Mouse (Mus musculus): ENCODE data around the gene Kif21a. TPM values are rescaled to one million over a fixed set of nuclear protein-coding genes. Genes with fewer than 3 reads are reported as not detected.

Kif21a gene
- polyA plus RNA-seq, 1 experiment from 2014 or later, result 3.1 TPM

DNA sequence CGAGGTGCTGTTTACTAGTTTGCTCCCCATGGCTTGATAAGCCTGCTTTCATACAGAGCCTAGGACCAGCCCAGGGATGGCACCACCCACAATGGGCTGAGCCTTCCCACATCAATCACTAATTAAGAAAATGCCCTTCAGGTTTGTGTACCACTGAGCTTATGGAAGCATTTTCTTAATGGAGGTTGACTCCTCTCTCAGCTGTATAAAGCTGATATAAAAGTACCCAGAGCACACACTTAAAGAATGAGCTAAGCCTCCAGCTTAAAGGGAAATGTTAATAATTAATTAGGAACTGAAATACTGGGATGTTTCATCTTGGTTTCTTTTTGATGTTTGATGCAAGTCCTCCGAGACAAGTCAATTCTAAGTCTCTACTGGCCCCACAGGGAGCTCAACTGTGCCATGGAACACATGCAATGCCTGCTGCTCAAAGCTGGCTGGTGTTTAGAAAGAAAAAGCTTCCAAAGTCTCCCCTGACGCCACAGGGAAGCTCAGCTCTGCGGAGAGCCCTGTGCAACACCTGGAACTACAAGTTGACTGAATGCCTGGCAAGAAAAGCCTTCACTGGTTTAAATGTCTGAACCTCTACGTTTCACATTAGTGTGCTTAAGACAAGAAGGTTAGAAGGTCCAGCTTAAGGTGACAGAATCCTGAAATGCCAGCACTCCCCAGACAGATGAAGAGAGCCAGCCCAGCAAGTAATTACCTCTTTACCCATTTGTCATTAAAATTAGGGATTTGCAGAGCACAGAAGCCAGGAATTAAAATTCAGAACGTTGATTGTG is 36.8 kb downstream of the Kif21a start:
- 28% methylated on average over 6 of the region's 6 CpGs for WGBS
- H3K27ac ChIP-seq, result no peak overlapping the region

DNA sequence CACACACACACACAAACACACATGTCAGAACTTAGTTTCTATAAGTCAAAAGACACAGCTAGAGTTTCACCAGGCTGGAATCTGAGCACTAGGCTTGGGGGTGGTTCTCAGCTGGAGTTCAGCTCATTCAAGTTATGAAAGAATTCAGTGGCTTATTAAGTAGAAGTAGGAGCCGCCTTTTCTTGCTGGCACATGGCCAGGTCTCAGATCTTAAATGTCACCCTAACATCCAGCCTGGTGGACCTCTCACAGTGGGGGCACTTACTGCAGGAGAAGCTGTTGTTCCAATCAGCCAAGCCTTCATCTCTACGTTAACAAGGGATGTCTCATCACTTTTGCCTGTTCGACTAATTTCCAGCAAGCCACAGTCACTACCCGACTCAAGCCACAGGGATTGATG is 39.5 kb downstream of the Kif21a start:
- Histone ChIP-seq H3K36me3 (no peaks in the 10 kb centered on the region), H3K4me3 (no peak overlapping the region), H3K27me3 (ENCODE audit: low read depth, poor library complexity, severe bottlenecking) (no peaks in the 10 kb centered on the region), H3K9me3 (replicated peaks) (no peaks in the 10 kb centered on the region), H3K27ac (no peak overlapping the region), H3K4me1 (peaks cover 9% of the 10 kb centered on the region; the same call in 1 of the 2 replicates)
- no peak for DNase-seq (ENCODE audit: low spot score)
- 81% methylated on average over 4 of the region's 4 CpGs for WGBS

More for the DNA sequence above, 36.8 kb downstream of the Kif21a start:
- H3K4me1 ChIP-seq, result peaks cover 11% of the 10 kb centered on the region; the same call in 1 of the 2 replicates
- H3K4me3 ChIP-seq, result no peak overlapping the region
- H3K27me3 ChIP-seq (ENCODE audit: low read depth, poor library complexity, severe bottlenecking), result no peaks in the 10 kb centered on the region
- DNase-seq (ENCODE audit: low spot score), result no peak
- no peaks in the 10 kb centered on the region for H3K36me3 ChIP-seq
- no peaks in the 10 kb centered on the region for H3K9me3 ChIP-seq (replicated peaks)

GRCm38 (mm10) chr15:91007123-91007830 is 42.5 kb downstream of the Kif21a start:
- no peak overlapping the region for H3K4me3 ChIP-seq
- no peaks in the 10 kb centered on the region for H3K4me1 ChIP-seq
- H3K27ac ChIP-seq, result no peak overlapping the region
- no peaks in the 10 kb centered on the region for H3K36me3 ChIP-seq
- H3K27me3 ChIP-seq (ENCODE audit: low read depth, poor library complexity, severe bottlenecking), result no peaks in the 10 kb centered on the region
- H3K9me3 ChIP-seq (replicated peaks), result no peaks in the 10 kb centered on the region
- no peak for DNase-seq (ENCODE audit: low spot score)
- WGBS, result 92% methylated on average over 13 of the region's 13 CpGs

DNA sequence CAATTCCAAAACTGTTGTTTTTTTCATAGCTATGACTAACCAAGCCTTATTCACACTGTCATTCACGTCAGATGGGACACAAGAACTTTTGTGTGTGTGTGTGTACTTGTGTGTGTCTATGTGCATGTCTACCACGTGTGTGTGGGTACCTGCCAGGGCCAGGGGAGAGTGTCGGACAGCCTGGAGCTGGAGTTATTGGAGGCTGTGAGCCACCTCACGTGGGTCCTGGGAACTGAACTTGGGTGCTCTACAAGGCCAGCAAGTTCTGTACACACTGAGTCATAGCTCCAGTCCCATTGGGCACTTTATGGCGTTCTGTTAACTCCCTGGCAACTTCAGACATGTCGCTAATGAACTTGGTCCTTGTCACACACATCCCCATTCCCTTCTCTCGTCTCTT is 45.0 kb downstream of the Kif21a start:
- Histone ChIP-seq H3K9me3 (replicated peaks) (no peaks in the 10 kb centered on the region), H3K36me3 (no peaks in the 10 kb centered on the region), H3K4me3 (no peak overlapping the region), H3K4me1 (no peaks in the 10 kb centered on the region), H3K27me3 (ENCODE audit: low read depth, poor library complexity, severe bottlenecking) (no peaks in the 10 kb centered on the region), H3K27ac (no peak overlapping the region)
- no peak for DNase-seq (ENCODE audit: low spot score)
- WGBS, result 92% methylated on average over 7 of the region's 7 CpGs

- no peaks in the 10 kb centered on the region for H3K4me1 ChIP-seq
These were observed 48.6 kb downstream of the Kif21a start for GRCm38 (mm10) chr15:91001037-91001616.

DNA sequence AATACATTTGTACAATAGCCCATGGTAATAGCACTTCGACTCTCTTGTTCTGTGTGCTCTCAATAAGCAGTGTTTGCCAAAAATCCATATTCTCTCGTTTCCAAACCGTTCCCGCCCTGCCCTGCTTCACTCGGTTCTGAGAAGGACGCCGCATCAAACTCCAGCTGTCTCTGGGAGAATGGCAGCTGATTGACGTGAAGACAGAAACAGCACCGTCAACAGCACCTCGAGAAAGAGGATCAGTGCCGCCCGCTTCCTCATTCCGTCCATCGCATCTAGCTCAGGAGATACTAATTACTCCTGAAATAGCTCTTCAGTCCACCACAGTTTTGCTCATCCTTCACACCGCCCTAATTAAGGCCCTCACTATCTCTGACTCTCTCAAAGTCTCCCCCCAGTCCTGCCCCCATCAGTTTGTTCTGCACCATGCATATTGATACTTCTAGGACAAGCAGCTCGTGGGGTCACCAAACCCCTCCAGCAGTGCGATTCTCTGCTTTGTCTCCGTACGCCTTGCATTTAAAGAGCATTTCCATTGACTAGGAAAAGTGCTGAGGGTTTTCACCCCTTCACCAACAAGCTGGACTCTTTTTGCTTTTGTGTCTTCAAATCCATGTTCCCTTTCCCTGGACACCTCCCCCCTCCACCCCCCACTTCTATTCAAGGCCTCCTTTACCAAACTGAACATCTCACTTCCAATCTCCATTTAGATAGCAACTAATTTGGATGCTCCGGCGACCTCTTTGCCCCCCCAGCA is 49.3 kb downstream of the Kif21a start:
- H3K27ac ChIP-seq, result no peak overlapping the region
- no peaks in the 10 kb centered on the region for H3K27me3 ChIP-seq (ENCODE audit: low read depth, poor library complexity, severe bottlenecking)
- no peak for DNase-seq (ENCODE audit: low spot score)
- H3K4me3 ChIP-seq, result no peak overlapping the region
- WGBS, result 90% methylated on average over 21 of the region's 21 CpGs
- no peaks in the 10 kb centered on the region for H3K4me1 ChIP-seq
- H3K9me3 ChIP-seq (replicated peaks), result no peaks in the 10 kb centered on the region
- H3K36me3 ChIP-seq, result no peaks in the 10 kb centered on the region

More at GRCm38 (mm10) chr15:91001037-91001616, 48.6 kb downstream of the Kif21a start:
- no peak overlapping the region for H3K4me3 ChIP-seq
- 89% methylated on average over 10 of the region's 10 CpGs for WGBS
- no peaks in the 10 kb centered on the region for H3K36me3 ChIP-seq
- no peak for DNase-seq (ENCODE audit: low spot score)
- no peaks in the 10 kb centered on the region for H3K27me3 ChIP-seq (ENCODE audit: low read depth, poor library complexity, severe bottlenecking)
- no peaks in the 10 kb centered on the region for H3K9me3 ChIP-seq (replicated peaks)
- H3K27ac ChIP-seq, result no peak overlapping the region

GRCm38 (mm10) chr15:90992871-90993270 is 56.9 kb downstream of the Kif21a start:
- H3K27ac ChIP-seq, result no peak overlapping the region
- H3K36me3 ChIP-seq, result no peaks in the 10 kb centered on the region
- DNase-seq (ENCODE audit: low spot score), result no peak
- no peaks in the 10 kb centered on the region for H3K27me3 ChIP-seq (ENCODE audit: low read depth, poor library complexity, severe bottlenecking)
- WGBS, result 74% methylated on average over 2 of the region's 2 CpGs
- H3K4me1 ChIP-seq, result no peaks in the 10 kb centered on the region
- no peaks in the 10 kb centered on the region for H3K9me3 ChIP-seq (replicated peaks)
- H3K4me3 ChIP-seq, result no peak overlapping the region

- H3K27me3 ChIP-seq (ENCODE audit: low read depth, poor library complexity, severe bottlenecking), result no peaks in the 10 kb centered on the region
- 93% methylated on average over 14 of the region's 14 CpGs for WGBS
- no peaks in the 10 kb centered on the region for H3K9me3 ChIP-seq (replicated peaks)
- H3K4me3 ChIP-seq, result no peak overlapping the region
- DNase-seq (ENCODE audit: low spot score), result no peak
- H3K36me3 ChIP-seq, result no peaks in the 10 kb centered on the region
- no peaks in the 10 kb centered on the region for H3K4me1 ChIP-seq
- H3K27ac ChIP-seq, result no peak overlapping the region
These were observed 57.4 kb downstream of the Kif21a start for GRCm38 (mm10) chr15:90992388-90992787.

GRCm38 (mm10) chr15:90991843-90992242 is 57.9 kb downstream of the Kif21a start:
- H3K4me3 ChIP-seq, result no peak overlapping the region
- no peaks in the 10 kb centered on the region for H3K9me3 ChIP-seq (replicated peaks)
- H3K27me3 ChIP-seq (ENCODE audit: low read depth, poor library complexity, severe bottlenecking), result no peaks in the 10 kb centered on the region
- H3K36me3 ChIP-seq, result no peaks in the 10 kb centered on the region
- 87% methylated on average over 4 of the region's 4 CpGs for WGBS
- no peak overlapping the region for H3K27ac ChIP-seq
- no peaks in the 10 kb centered on the region for H3K4me1 ChIP-seq
- no peak for DNase-seq (ENCODE audit: low spot score)

DNA sequence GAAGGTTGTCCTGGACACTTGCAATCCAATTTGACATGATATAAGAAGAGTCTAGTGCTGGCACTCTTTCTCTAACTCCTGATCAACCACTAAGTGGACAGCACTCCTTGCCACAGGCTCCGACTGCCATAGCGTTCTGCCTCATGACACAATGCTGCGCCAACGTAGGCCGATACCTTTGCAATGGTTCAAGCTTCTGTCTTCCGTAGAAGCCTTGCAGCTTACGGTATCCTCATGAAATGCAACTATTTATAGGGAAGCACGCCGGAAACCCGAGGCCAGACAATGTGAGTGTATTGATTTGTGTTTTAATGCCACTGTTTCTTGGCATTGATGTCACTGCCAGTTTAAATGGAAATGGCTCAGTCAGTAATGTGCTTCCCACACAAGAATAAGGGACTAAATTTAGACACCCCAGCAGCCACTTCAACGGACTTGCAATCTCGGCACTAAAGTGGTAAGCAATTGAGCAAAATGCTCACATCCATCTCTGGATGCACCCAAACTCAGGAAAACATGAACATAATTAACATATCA is 62.0 kb downstream of the Kif21a start:
- no peaks in the 10 kb centered on the region for H3K4me1 ChIP-seq
- no peak for DNase-seq (ENCODE audit: low spot score)
- H3K36me3 ChIP-seq, result no peaks in the 10 kb centered on the region
- H3K27me3 ChIP-seq (ENCODE audit: low read depth, poor library complexity, severe bottlenecking), result no peaks in the 10 kb centered on the region
- no peaks in the 10 kb centered on the region for H3K9me3 ChIP-seq (replicated peaks)
- no peak overlapping the region for H3K27ac ChIP-seq
- H3K4me3 ChIP-seq, result no peak overlapping the region
- 94% methylated on average over 12 of the region's 12 CpGs for WGBS

DNA sequence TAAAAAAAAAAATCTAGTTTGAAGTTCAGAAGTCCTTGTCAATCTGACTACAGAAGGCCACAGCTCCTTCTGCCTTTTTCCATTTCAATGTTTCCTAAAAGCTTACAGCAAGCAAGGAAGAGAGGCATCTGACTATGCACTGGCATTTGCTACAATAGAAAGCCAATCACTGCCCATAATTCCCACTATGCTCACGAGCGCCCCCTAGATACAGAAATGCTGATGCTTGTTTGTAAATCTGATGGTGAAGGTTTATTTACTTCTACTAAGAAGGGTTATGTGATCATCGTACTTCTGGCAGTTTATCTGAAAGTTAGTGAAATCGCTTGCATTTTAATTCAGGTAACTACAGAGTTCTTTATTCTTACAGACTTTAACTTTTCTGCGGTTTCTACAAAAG is 73.8 kb downstream of the Kif21a start:
- 67% methylated on average over 5 of the region's 5 CpGs for WGBS
- Histone ChIP-seq H3K36me3 (peaks cover 18% of the 10 kb centered on the region), H3K9me3 (replicated peaks) (no peaks in the 10 kb centered on the region), H3K27me3 (ENCODE audit: low read depth, poor library complexity, severe bottlenecking) (no peaks in the 10 kb centered on the region), H3K27ac (no peak overlapping the region), H3K4me1 (peaks cover 3% of the 10 kb centered on the region; the same call in 1 of the 2 replicates), H3K4me3 (no peak overlapping the region)
- no peak for DNase-seq (ENCODE audit: low spot score)

DNA sequence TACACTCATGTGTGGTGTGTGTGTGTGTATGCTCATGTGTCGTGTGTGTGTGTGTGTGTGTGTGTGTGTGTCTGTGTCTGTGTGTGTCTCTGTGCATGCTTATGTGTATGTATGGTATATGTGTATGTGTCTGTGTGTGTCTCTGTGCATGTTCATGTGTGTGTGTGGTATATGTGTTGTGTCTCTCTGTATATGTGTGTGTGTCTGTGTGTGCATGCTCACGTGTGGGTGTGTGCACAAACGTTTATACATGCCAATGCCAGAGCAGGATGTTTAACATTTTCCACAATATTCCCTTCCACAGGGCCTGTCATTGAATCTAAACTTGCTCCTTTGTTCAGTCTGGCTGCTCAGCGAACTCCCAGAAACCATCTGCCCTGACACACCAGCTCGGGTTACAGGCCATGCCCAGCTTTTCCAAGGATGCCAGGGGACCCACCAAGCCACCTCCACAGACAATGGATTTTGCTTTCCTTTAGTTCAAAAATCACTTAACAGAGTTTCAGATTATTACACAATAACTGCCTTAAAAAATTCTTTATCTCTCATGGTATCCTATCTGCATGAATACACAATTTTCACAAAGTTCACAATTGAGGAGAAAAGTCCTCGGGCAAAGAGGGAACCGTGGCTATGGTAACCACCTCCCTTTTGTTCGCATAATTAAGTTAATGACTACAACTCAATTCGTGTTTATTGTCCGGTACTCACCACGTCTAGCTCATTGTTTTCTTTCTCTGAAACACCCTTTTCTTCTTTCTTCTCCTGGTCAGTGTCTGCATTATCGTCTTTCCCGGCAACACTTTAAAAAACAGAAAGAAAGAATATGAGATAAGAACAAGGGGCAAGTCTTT is 77.6 kb downstream of the Kif21a start:
- Histone ChIP-seq H3K4me3 (no peak overlapping the region), H3K27ac (no peak overlapping the region), H3K9me3 (replicated peaks) (no peaks in the 10 kb centered on the region), H3K4me1 (peaks cover 3% of the 10 kb centered on the region; the same call in 1 of the 2 replicates), H3K36me3 (peaks cover 27% of the 10 kb centered on the region; the same call in 1 of the 2 replicates), H3K27me3 (ENCODE audit: low read depth, poor library complexity, severe bottlenecking) (no peaks in the 10 kb centered on the region)
- DNase-seq (ENCODE audit: low spot score), result no peak
- 75% methylated on average over 13 of the region's 13 CpGs for WGBS
